Mouse (Mus musculus): ENCODE results near the gene Poldip3.

- TF ChIP-seq CTCF (IDR thresholded peaks at IDR 0.05; ENCODE audit: control insufficient read depth, insufficient read depth, insufficient read length): no peak
- no peak for TF ChIP-seq MYOD1 (IDR thresholded peaks at IDR 0.05; ENCODE audit: control insufficient read depth, insufficient read length, low read depth)
- no peak for TF ChIP-seq MYOG (IDR thresholded peaks at IDR 0.05; ENCODE audit: control insufficient read depth, extremely low read depth, insufficient read length)
- no peak for TF ChIP-seq USF1 (IDR thresholded peaks at IDR 0.05; ENCODE audit: low read depth)
- TF ChIP-seq FOSL1 (IDR thresholded peaks at IDR 0.05; ENCODE audit: insufficient read depth, low read length, poor library complexity, severe bottlenecking): no peak
- peak; percentile 32 for TF ChIP-seq CEBPB (IDR thresholded peaks at IDR 0.05; ENCODE audit: low read depth)
Observed at GRCm38 (mm10) chr15:83181800-83182330, 32.7 kb upstream of the Poldip3 start.
